Mouse (Mus musculus) heart, embryonic 14.5 days (tissue): ENCODE data around the gene Eif4g3. TPM values are rescaled to one million over a fixed set of nuclear protein-coding genes. Genes with fewer than 3 reads are reported as not detected.

ENCODE experiments used
- ATAC-seq: fragments of 200-750 bp; cut with Nextera tagmentation; 2 replicates; pipeline ENCODE4 v1.8.0; 2017; ENCODE audit warnings: low read depth, moderate TSS enrichment; ENCODE audit not compliant: insufficient number of reproducible peaks, insufficient read depth, low FRiP score
- H3K27ac ChIP-seq, 2 experiments: fragments of 200-500 bp in 1 of 2; fragments of 300-500 bp in 1 of 2; sonication (generic) in 1 of 2; replicated peaks in 1 of 2; 2 replicates each; pipeline ENCODE4 v1.5.1; 2012 to 2014; ENCODE audit warnings: low read depth in 2 of 2, low read length in 2 of 2, control low read depth in 1 of 2, mild to moderate bottlenecking in 1 of 2, mixed read lengths in 1 of 2; ENCODE audit not compliant: control insufficient read depth in 1 of 2, insufficient read depth in 1 of 2
- H3K27me3 ChIP-seq: fragments of 300-500 bp; sonication (generic); 2 replicates; pipeline ENCODE4 v1.6.1; 2014; ENCODE audit warnings: mild to moderate bottlenecking, low read length, control low read depth; ENCODE audit not compliant: control insufficient read depth, insufficient read depth
- H3K36me3 ChIP-seq: fragments of 300-500 bp; sonication (generic); 2 replicates; pipeline ENCODE4 v1.6.1; 2014; ENCODE audit warnings: mild to moderate bottlenecking, control low read depth, low read length, mixed read lengths; ENCODE audit not compliant: control insufficient read depth, insufficient read depth
- H3K4me1 ChIP-seq, 2 experiments: fragments of 200-500 bp in 1 of 2; fragments of 300-500 bp in 1 of 2; sonication (generic) in 1 of 2; 2 replicates each; pipeline ENCODE4 v1.6.1; 2012 to 2014; ENCODE audit warnings: low read length in 2 of 2, control low read depth in 1 of 2, mixed read lengths in 1 of 2; ENCODE audit not compliant: control insufficient read depth in 2 of 2, insufficient read depth in 2 of 2
- H3K4me2 ChIP-seq: fragments of 300-500 bp; sonication (generic); 2 replicates; pipeline ENCODE4 v1.6.1; 2014; ENCODE audit warnings: mild to moderate bottlenecking, low read length
- H3K4me3 ChIP-seq, 2 experiments: fragments of 200-500 bp in 1 of 2; fragments of 300-500 bp in 1 of 2; sonication (generic) in 1 of 2; 2 replicates each; pipeline ENCODE4 v1.5.1; 2012 to 2014; ENCODE audit warnings: low read length in 2 of 2, mild to moderate bottlenecking in 2 of 2, control low read depth in 1 of 2, low read depth in 1 of 2, moderate library complexity in 1 of 2; ENCODE audit not compliant: control insufficient read depth in 1 of 2, insufficient read depth in 1 of 2
- H3K9ac ChIP-seq: fragments of 300-500 bp; sonication (generic); 2 replicates; pipeline ENCODE4 v1.6.1; 2014; ENCODE audit warnings: mild to moderate bottlenecking, low read length
- H3K9me3 ChIP-seq: fragments of 300-500 bp; sonication (generic); 2 replicates; pipeline ENCODE4 v1.6.1; 2016; ENCODE audit warnings: low read length, control low read depth; ENCODE audit not compliant: control insufficient read depth
- WGBS: fragments of 180-500 bp; shearing (Covaris S2); extraction: QIAGEN DNeasy Blood & Tissue Kit; methylation state at CpG from one replicate; pipeline ENCODE4 v1.1.7; 2014; 5-methylcytosine and 5-hydroxymethylcytosine counted together
- polyA plus RNA-seq: library from polyadenylated mRNA; unstranded; fragments of >200 nt; fragmentation: Nextera tagmentation; extraction: Ambion mirVana; gene quantifications from 2 replicates; pipeline ENCODE4 v1.2.1, GENCODE M21; 2014

The Eif4g3 gene
- polyA plus RNA-seq, 1 experiment from 2014 or later: 24.9 TPM

DNA sequence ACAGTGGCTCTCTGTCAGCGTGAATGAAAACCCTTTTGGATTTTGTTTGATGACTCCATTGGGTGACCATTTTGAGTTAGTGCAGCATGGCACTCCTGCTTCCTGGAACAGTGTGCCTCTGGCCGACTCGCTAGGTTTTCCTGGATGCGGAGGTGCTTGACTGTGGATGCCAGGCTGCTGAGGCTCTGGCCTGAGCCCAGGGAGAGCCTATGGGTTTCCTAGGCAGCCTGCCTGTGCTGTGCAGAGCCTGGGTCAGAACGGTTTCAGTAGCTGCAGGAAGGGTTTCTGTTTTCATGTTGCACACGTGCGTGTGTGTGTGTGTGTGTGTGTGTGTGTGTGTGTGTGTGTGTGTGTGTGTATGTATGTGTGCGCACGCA lies 46.4 kb downstream of the Eif4g3 start:
- H3K9ac ChIP-seq: no peak overlapping the region
- H3K4me3 ChIP-seq: no peak overlapping the region
- peaks cover 8 to 23% of the 10 kb centered on the region in 2 experiments for H3K4me1 ChIP-seq
- H3K36me3 ChIP-seq: peaks cover 28% of the 10 kb centered on the region
- no peak overlapping the region for H3K4me2 ChIP-seq
- H3K27ac ChIP-seq: no peak overlapping the region
- no peak for ATAC-seq
- no peaks in the 10 kb centered on the region for H3K27me3 ChIP-seq
- H3K9me3 ChIP-seq: no peaks in the 10 kb centered on the region
- 81% methylated on average over 9 of the region's 9 CpGs for WGBS

DNA sequence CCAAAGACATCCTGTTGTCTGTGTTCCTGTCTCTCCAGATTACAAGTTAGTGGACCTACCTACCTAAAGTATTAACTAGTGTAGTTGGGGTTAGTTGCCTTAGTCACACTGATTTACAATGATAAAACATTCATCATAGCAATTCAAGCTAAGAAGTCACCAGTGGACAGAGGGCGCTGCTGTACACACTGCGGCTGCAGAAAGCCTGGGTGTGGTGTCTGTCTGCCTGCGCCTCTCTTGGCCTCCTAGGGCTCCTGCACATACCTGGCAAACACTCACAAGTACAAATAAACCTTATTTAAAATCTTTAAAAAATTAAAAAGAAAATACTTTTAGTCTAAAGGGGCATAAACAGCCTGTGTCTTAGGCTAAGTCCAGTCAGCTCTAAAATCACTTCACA lies 47.8 kb downstream of the Eif4g3 start:
- no peak overlapping the region for H3K27ac ChIP-seq
- H3K9me3 ChIP-seq: no peaks in the 10 kb centered on the region
- H3K27me3 ChIP-seq: no peaks in the 10 kb centered on the region
- peaks cover 8 to 19% of the 10 kb centered on the region in 2 experiments for H3K4me1 ChIP-seq
- H3K4me3 ChIP-seq: no peak overlapping the region
- no peak overlapping the region for H3K4me2 ChIP-seq
- no peak overlapping the region for H3K9ac ChIP-seq
- WGBS: 93% methylated on average over 3 of the region's 3 CpGs
- H3K36me3 ChIP-seq: peaks cover 34% of the 10 kb centered on the region
- no peak for ATAC-seq

- no peak overlapping the region for H3K4me2 ChIP-seq
- peaks cover 8 to 13% of the 10 kb centered on the region in 2 experiments for H3K4me1 ChIP-seq
- no peak overlapping the region for H3K4me3 ChIP-seq
- no peaks in the 10 kb centered on the region for H3K9me3 ChIP-seq
- whole genome bisulfite sequencing: 82% methylated on average over 12 of the region's 12 CpGs
- H3K9ac ChIP-seq: no peak overlapping the region
- ATAC-seq: no peak
- H3K27ac ChIP-seq: no peak overlapping the region
- peaks cover 39% of the 10 kb centered on the region for H3K36me3 ChIP-seq
- no peaks in the 10 kb centered on the region for H3K27me3 ChIP-seq
Observed at GRCm38 (mm10) chr4:138041566-138042256, 48.9 kb downstream of the Eif4g3 start.

DNA sequence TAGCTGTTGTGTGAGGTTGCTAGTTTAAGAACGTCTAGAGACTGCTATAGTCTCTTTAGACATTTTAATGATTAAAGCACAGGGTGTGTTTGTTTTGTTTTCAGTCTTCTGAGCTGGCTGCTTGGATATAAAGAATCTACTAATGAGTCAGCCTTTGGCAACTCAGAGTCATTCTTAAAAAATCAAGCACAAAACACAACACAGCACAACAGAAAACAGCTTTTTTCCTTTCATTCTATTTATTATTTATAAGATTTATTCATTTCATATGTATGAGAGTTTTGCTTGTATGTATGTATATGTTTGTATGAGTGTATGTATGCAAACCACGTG lies 49.4 kb downstream of the Eif4g3 start:
- 68% methylated on average over 2 of the region's 2 CpGs for WGBS
- H3K9ac ChIP-seq: no peak overlapping the region
- no peaks in the 10 kb centered on the region for H3K9me3 ChIP-seq
- H3K36me3 ChIP-seq: peaks cover 35% of the 10 kb centered on the region
- no peak overlapping the region for H3K4me2 ChIP-seq
- no peak for ATAC-seq
- H3K4me1 ChIP-seq: peaks cover 8 to 13% of the 10 kb centered on the region in 2 experiments
- H3K27ac ChIP-seq: no peak overlapping the region
- H3K4me3 ChIP-seq: no peak overlapping the region
- no peaks in the 10 kb centered on the region for H3K27me3 ChIP-seq

DNA sequence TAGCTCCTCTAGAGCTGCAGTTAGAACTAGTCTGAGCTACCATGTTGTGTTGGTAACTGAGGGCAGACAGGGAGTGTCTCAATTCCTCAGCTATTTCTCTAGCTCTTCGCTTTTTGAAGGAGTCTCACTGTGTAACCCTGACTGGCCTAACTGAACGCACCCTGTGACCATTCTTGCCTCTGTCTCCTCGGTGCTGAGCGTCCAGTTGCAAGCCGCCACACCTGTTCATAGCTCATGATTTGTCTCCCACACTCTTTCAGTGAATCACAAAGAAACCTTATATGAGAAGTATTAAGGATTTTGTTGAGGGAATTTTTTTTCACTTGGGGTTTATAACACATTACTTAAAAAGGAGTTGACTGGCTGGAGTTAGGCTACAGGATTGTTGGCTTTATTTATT lies 49.8 kb downstream of the Eif4g3 start:
- Histone ChIP-seq H3K9me3 (no peaks in the 10 kb centered on the region), H3K36me3 (peaks cover 34% of the 10 kb centered on the region), H3K27me3 (no peaks in the 10 kb centered on the region), H3K4me2 (no peak overlapping the region), H3K4me3 (no peak overlapping the region), H3K4me1 (peaks cover 8 to 13% of the 10 kb centered on the region in 2 experiments), H3K27ac (no peak overlapping the region), H3K9ac (no peak overlapping the region)
- no peak for ATAC-seq
- WGBS: 94% methylated on average over 5 of the region's 5 CpGs

GRCm38 (mm10) chr4:138044841-138045500 lies 52.1 kb downstream of the Eif4g3 start:
- Histone ChIP-seq H3K27ac (no peak overlapping the region), H3K27me3 (no peaks in the 10 kb centered on the region), H3K9ac (no peak overlapping the region), H3K9me3 (no peaks in the 10 kb centered on the region), H3K4me1 (no peaks in the 10 kb centered on the region; a peak in 1 of 4 replicates), H3K36me3 (peaks cover 44% of the 10 kb centered on the region), H3K4me3 (no peak overlapping the region), H3K4me2 (no peak overlapping the region)
- no peak for ATAC-seq
- WGBS: 98% methylated on average over 16 of the region's 16 CpGs

DNA sequence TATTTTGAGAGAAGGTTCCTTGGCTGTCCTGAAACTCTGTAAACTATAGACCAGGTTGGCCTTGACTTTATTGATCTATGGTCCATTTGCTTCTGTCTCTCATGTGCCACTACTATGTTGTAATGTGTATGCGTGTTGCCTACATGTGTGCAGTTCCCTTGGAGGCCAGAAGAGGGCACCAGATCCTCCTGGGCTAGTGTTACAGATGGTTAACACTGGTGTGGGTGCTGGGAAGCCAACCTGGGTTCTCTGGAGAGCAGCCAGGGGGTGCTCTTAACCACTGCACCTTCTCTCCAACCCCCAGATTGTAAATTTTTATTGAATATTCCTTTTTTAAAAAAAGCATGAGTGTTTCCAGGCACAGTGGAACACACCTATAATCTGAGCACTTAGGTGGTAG lies 53.0 kb downstream of the Eif4g3 start:
- Histone ChIP-seq H3K36me3 (peaks cover 39% of the 10 kb centered on the region), H3K9me3 (no peaks in the 10 kb centered on the region), H3K4me1 (no peaks in the 10 kb centered on the region; a peak in 1 of 4 replicates), H3K9ac (no peak overlapping the region), H3K27me3 (no peaks in the 10 kb centered on the region), H3K4me2 (no peak overlapping the region), H3K27ac (no peak overlapping the region), H3K4me3 (no peak overlapping the region)
- 96% methylated on average over 1 of the region's 1 CpGs for WGBS
- no peak for ATAC-seq

GRCm38 (mm10) chr4:138046371-138046770 lies 53.5 kb downstream of the Eif4g3 start:
- WGBS: 97% methylated on average over 8 of the region's 8 CpGs

More at GRCm38 (mm10) chr4:138046371-138046770, 53.5 kb downstream of the Eif4g3 start:
- no peaks in the 10 kb centered on the region; a peak in 1 of 4 replicates for H3K4me1 ChIP-seq
- no peaks in the 10 kb centered on the region for H3K27me3 ChIP-seq
- H3K9ac ChIP-seq: no peak overlapping the region
- H3K9me3 ChIP-seq: no peaks in the 10 kb centered on the region
- no peak for ATAC-seq
- no peak overlapping the region for H3K4me3 ChIP-seq
- peaks cover 43% of the 10 kb centered on the region for H3K36me3 ChIP-seq
- H3K27ac ChIP-seq: no peak overlapping the region
- no peak overlapping the region for H3K4me2 ChIP-seq
